Comparison of ENCODE assay signal across 31 mouse cellular contexts in the genomic region with DNA sequence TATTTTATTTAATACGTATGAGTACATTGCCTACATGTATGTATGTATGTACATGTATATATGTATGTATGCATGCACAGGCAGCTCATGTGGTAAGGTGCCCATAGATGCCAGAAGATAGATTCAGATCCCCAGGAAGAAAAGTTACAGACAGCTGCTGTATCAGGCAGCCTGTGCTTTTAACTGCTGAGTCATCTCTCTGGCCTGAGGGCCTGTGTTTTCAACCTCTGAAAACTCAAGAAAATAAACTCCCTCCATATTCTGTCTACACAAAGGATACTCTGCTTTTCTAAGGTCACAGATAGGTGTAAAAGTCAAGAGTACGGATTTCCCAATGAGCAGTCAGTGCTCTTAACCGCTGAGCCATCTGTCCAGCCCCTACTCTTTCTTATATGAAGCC. TPM values are rescaled to one million over a fixed set of nuclear protein-coding genes. Genes with fewer than 3 reads are reported as not detected.
DNase-seq lines count a peak whose midpoint lies in the region; ATAC-seq and TF ChIP-seq lines count a peak whose summit lies in the region.
"Had no signal": no experiment of that assay in that cellular context is flagged by ENCODE, and none has a peak within 500 bp of the region (broad histone marks: within the 10 kb centered on the region; RNA-seq: fewer than 3 reads in every experiment).

No protein-coding gene starts in this region.

- intact Hi-C loops in heart, postnatal 25 days (cut with DNase I) = no loop called here

- ATAC-seq in granulocyte monocyte progenitor cell, adult 5-6 weeks (replicated peaks; ENCODE audit: poor library complexity, severe bottlenecking) = no peak
- ATAC-seq: forebrain, embryonic 15.5 days; hindbrain, embryonic 16.5 days; intestine, embryonic 15.5 days had no signal

- H3K9ac ChIP-seq in CH12.LX (ENCODE audit: insufficient read depth, low read depth) (no peak overlapping the region), MEL (ENCODE audit: control insufficient read depth, low read depth, low read length, poor library complexity, severe bottlenecking) (no peak overlapping the region; the same call in 1 of the 2 replicates)
- H3K9ac ChIP-seq: embryonic facial prominence, embryonic 12.5 days; embryonic facial prominence, embryonic 15.5 days; forebrain, embryonic 12.5 days; forebrain, embryonic 15.5 days; heart, embryonic 12.5 days; heart, embryonic 15.5 days; hindbrain, embryonic 13.5 days; intestine, embryonic 15.5 days had no signal

- H3K36me3 ChIP-seq in CH12.LX (replicated peaks in 1 of 2; ENCODE audit: control insufficient read depth in 1 of 2, insufficient read depth in 1 of 2, low read length in 1 of 2) (peaks cover 70 to 91% of the 10 kb centered on the region in 2 experiments), MEL (ENCODE audit: control insufficient read depth in 1 of 2, insufficient read depth in 2 of 2, low read length in 2 of 2) (peaks cover 16 to 53% of the 10 kb centered on the region in 2 experiments)

- in situ Hi-C loops in CH12.LX (cut with MboI; ENCODE audit: low pct_ligation_motif_present, low pct_unique_long_range_greater_than_20kb, low sequenced_read_pairs) = no loop called here

- H3K27me3 ChIP-seq in CH12.LX (replicated peaks) = no peaks in the 10 kb centered on the region
- no peaks in the 10 kb centered on the region for H3K27me3 ChIP-seq in MEL (ENCODE audit: control insufficient read depth in 1 of 2, insufficient read depth in 2 of 2, low read length in 2 of 2)
- H3K27me3 ChIP-seq: embryonic facial prominence, embryonic 12.5 days; embryonic facial prominence, embryonic 15.5 days; forebrain, embryonic 12.5 days; forebrain, embryonic 15.5 days; heart, embryonic 12.5 days; heart, embryonic 15.5 days; hindbrain, embryonic 13.5 days; intestine, embryonic 15.5 days had no signal

- DNase-seq in 3T3-L1 (ENCODE audit: low read depth, low spot score) (peak; percentile 56), CH12.LX (ENCODE audit: extremely low read depth) (no peak), MEL (ENCODE audit: low read depth, low spot score) (peak; percentile 34)
- DNase-seq in heart, postnatal 25 days (ENCODE audit: low spot score) = no peak
- no peak for DNase-seq in heart, postnatal 4 days
- DNase-seq: adrenal gland, adult 2 months; adrenal gland, postnatal 14 days; cerebellum, adult 11 months; cerebellum, adult 2 months; cerebellum, adult 9-11 months; cerebellum, postnatal 25 days; gastrocnemius, postnatal 10 days; gastrocnemius, postnatal 36 days; heart, adult 11 months; heart, postnatal 10 days; kidney, adult 11 months had no signal

- TF ChIP-seq POLR2A in CH12.LX (IDR thresholded peaks at IDR 0.05; ENCODE audit: low read depth, low read length) (no peak), MEL (IDR thresholded peaks at IDR 0.05; ENCODE audit: control insufficient read depth in 1 of 2, insufficient read depth in 1 of 2, low read depth in 1 of 2, low read length in 2 of 2, poor library complexity in 1 of 2) (no peak)

- H3K4me3 ChIP-seq in CH12.LX (replicated peaks in 1 of 3; ENCODE audit: low read depth in 2 of 3, low read length in 2 of 3, poor library complexity in 1 of 3) (no peak overlapping the region), MEL (ENCODE audit: control insufficient read depth in 1 of 2, insufficient read depth in 1 of 2, low read depth in 2 of 2, low read length in 2 of 2) (no peak overlapping the region)
- H3K4me3 ChIP-seq: embryonic facial prominence, embryonic 12.5 days; embryonic facial prominence, embryonic 15.5 days; erythroblast, embryonic 14.5 days; forebrain, embryonic 12.5 days; forebrain, embryonic 15.5 days; heart, embryonic 12.5 days; heart, embryonic 15.5 days; hindbrain, embryonic 13.5 days; intestine, embryonic 15.5 days had no signal

- TF ChIP-seq EP300 in CH12.LX (IDR thresholded peaks at IDR 0.05; ENCODE audit: low read length) = no peak
- no peak for TF ChIP-seq EP300 in MEL (IDR thresholded peaks at IDR 0.05; ENCODE audit: low read depth in 1 of 2, low read length in 2 of 2)

- H3K9me3 ChIP-seq in CH12.LX (replicated peaks; ENCODE audit: low read length) (no peaks in the 10 kb centered on the region), MEL (replicated peaks; ENCODE audit: insufficient read depth, low read length) (no peaks in the 10 kb centered on the region)
- H3K9me3 ChIP-seq: embryonic facial prominence, embryonic 12.5 days; embryonic facial prominence, embryonic 15.5 days; forebrain, embryonic 12.5 days; forebrain, embryonic 15.5 days; heart, embryonic 12.5 days; heart, embryonic 15.5 days; hindbrain, embryonic 13.5 days; intestine, embryonic 15.5 days had no signal

- TF ChIP-seq CTCF in CH12.LX (conservative IDR thresholded peaks at IDR 0.05 in 1 of 2, IDR thresholded peaks at IDR 0.05 in 1 of 2; ENCODE audit: low read depth in 2 of 2, low read length in 2 of 2) (no peak), MEL (IDR thresholded peaks at IDR 0.05 in 2 of 3, conservative IDR thresholded peaks at IDR 0.05 in 1 of 3; ENCODE audit: control insufficient read depth in 1 of 3, insufficient read depth in 1 of 3, low read depth in 2 of 3, low read length in 3 of 3, poor library complexity in 1 of 3, severe bottlenecking in 1 of 3) (no peak)

- dilution Hi-C loops in CH12.LX (cut with MboI; ENCODE audit: extremely low pct_ligation_motif_present, extremely low pct_unique_long_range_greater_than_20kb, low sequenced_read_pairs) = no loop called here

- H3K4me2 ChIP-seq in CH12.LX (ENCODE audit: insufficient read depth, low read depth, poor library complexity, severe bottlenecking) = no peak overlapping the region
- H3K4me2 ChIP-seq: embryonic facial prominence, embryonic 12.5 days; embryonic facial prominence, embryonic 15.5 days; forebrain, embryonic 12.5 days; forebrain, embryonic 15.5 days; heart, embryonic 12.5 days; heart, embryonic 15.5 days; hindbrain, embryonic 13.5 days; intestine, embryonic 15.5 days had no signal

- H3K79me2 ChIP-seq in CH12.LX (replicated peaks; ENCODE audit: control insufficient read depth, extremely low read depth, insufficient read depth, poor library complexity, severe bottlenecking) (peaks cover 30% of the 10 kb centered on the region), MEL (ENCODE audit: control insufficient read depth, insufficient read depth, low read length, poor library complexity) (no peaks in the 10 kb centered on the region)

- H3K27ac ChIP-seq in CH12.LX (ENCODE audit: insufficient read depth, low read depth) (0 out of 2 replicates have a peak overlapping the region, but pooled peaks have one; percentile 6), MEL (ENCODE audit: control insufficient read depth, low read depth, low read length) (no peak overlapping the region)
- H3K27ac ChIP-seq: embryonic facial prominence, embryonic 12.5 days; embryonic facial prominence, embryonic 15.5 days; forebrain, embryonic 12.5 days; forebrain, embryonic 15.5 days; heart, embryonic 15.5 days; hindbrain, embryonic 13.5 days; intestine, embryonic 15.5 days had no signal

- TF ChIP-seq RAD21 in CH12.LX (IDR thresholded peaks at IDR 0.05; ENCODE audit: low read depth, low read length) (no peak), MEL (IDR thresholded peaks at IDR 0.05; ENCODE audit: low read depth, low read length) (no peak)

- H3K4me1 ChIP-seq in CH12.LX (ENCODE audit: control insufficient read depth in 1 of 2, insufficient read depth in 2 of 2) (peaks cover 6 to 58% of the 10 kb centered on the region in 2 experiments; a peak in 3 of 4 replicates), MEL (ENCODE audit: control insufficient read depth in 1 of 2, insufficient read depth in 2 of 2, low read length in 2 of 2) (peaks cover 5 to 9% of the 10 kb centered on the region in 2 experiments; a peak in 3 of 4 replicates)
- H3K4me1 ChIP-seq: embryonic facial prominence, embryonic 12.5 days; embryonic facial prominence, embryonic 15.5 days; forebrain, embryonic 12.5 days; forebrain, embryonic 15.5 days; heart, embryonic 15.5 days; hindbrain, embryonic 13.5 days; intestine, embryonic 15.5 days had no signal

RNA-seq across cellular contexts. Expression of a gene that starts 14.3 kb away (rescaled TPM):
- total RNA-seq in CH12.LX (2012; rRNA removed) (51.3 and 60.4 TPM in 2 replicates), CH12.LX (2014; rRNA removed) (62.1 and 64.2 TPM in 2 replicates), MEL (2012; rRNA removed) (55.3 and 56.8 TPM in 2 replicates)
- polyA plus RNA-seq in CH12.LX (2012; ENCODE audit: insufficient read length, low read depth) (66.0 and 67.8 TPM in 2 replicates), MEL (2012; ENCODE audit: insufficient read depth in 1 of 2, insufficient read length in 2 of 2, low read depth in 1 of 2, low replicate concordance in 2 of 2, missing spikeins in 1 of 2) (10 to 100 TPM in 1 of 2 experiments, not detected in 1; 58.5 TPM)
- total RNA-seq in heart, postnatal 25 days (2021) = 10 to 100 TPM; 29.0 to 32.2 TPM
- 29.1 and 34.1 TPM in 2 replicates for total RNA-seq in granulocyte monocyte progenitor cell, adult 5-6 weeks (2014; fragmentation: Nextera tagmentation)
- 17.2 and 20.8 TPM in 2 replicates for total RNA-seq in granulocyte monocyte progenitor cell, adult 5-6 weeks (2017)
- total RNA-seq in heart, postnatal 4 days (2021) = 10 to 100 TPM; 47.4 to 48.3 TPM

RNA-seq across cellular contexts. Expression of a gene that starts 16.2 kb away (rescaled TPM):
- total RNA-seq in CH12.LX (2012; rRNA removed) (113 and 133 TPM in 2 replicates), CH12.LX (2014; rRNA removed) (66.9 and 70.8 TPM in 2 replicates), MEL (2012; rRNA removed) (135 and 137 TPM in 2 replicates)
- polyA plus RNA-seq in CH12.LX (2012; ENCODE audit: insufficient read length, low read depth) (199 and 208 TPM in 2 replicates), MEL (2012; ENCODE audit: insufficient read depth in 1 of 2, insufficient read length in 2 of 2, low read depth in 1 of 2, low replicate concordance in 2 of 2, missing spikeins in 1 of 2) (100 to 1,000 TPM in 1 of 2 experiments, not detected in 1; 183 TPM)
- 10 to 100 TPM; 45.7 to 46.9 TPM for total RNA-seq in heart, postnatal 25 days (2021)
- 88.7 and 94.9 TPM in 2 replicates for total RNA-seq in granulocyte monocyte progenitor cell, adult 5-6 weeks (2014; fragmentation: Nextera tagmentation)
- total RNA-seq in granulocyte monocyte progenitor cell, adult 5-6 weeks (2017) = 37.0 and 44.1 TPM in 2 replicates
- 10 to 100 TPM; 60.9 to 62.7 TPM for total RNA-seq in heart, postnatal 4 days (2021)

RNA-seq across cellular contexts. Expression of a gene that starts 24.6 kb away (rescaled TPM):
- total RNA-seq in CH12.LX (2012; rRNA removed) (851 and 995 TPM in 2 replicates), CH12.LX (2014; rRNA removed) (669 and 778 TPM in 2 replicates), MEL (2012; rRNA removed) (1,306 and 1,519 TPM in 2 replicates)
- polyA plus RNA-seq in CH12.LX (2012; ENCODE audit: insufficient read length, low read depth) (788 and 969 TPM in 2 replicates), MEL (2012; ENCODE audit: insufficient read depth in 1 of 2, insufficient read length in 2 of 2, low read depth in 1 of 2, low replicate concordance in 2 of 2, missing spikeins in 1 of 2) (1,000 to 10,000 TPM in 1 of 2 experiments, not detected in 1; 1,694 TPM)
- 1,000 to 10,000 TPM; 3,505 to 3,833 TPM for total RNA-seq in heart, postnatal 25 days (2021)
- total RNA-seq in granulocyte monocyte progenitor cell, adult 5-6 weeks (2014; fragmentation: Nextera tagmentation) = 618 and 720 TPM in 2 replicates
- 72.3 and 102 TPM in 2 replicates for total RNA-seq in granulocyte monocyte progenitor cell, adult 5-6 weeks (2017)
- 1,000 to 10,000 TPM; 2,269 to 2,363 TPM for total RNA-seq in heart, postnatal 4 days (2021)

RNA-seq across cellular contexts. Expression of a gene that starts 26.5 kb away (rescaled TPM):
- total RNA-seq in CH12.LX (2012; rRNA removed) (not detected in 2 replicates), CH12.LX (2014; rRNA removed) (not detected in 2 replicates), MEL (2012; rRNA removed) (3.8 and 5.0 TPM in 2 replicates)
- polyA plus RNA-seq in CH12.LX (2012; ENCODE audit: insufficient read length, low read depth) (not detected in 2 replicates), MEL (2012; ENCODE audit: insufficient read depth in 1 of 2, insufficient read length in 2 of 2, low read depth in 1 of 2, low replicate concordance in 2 of 2, missing spikeins in 1 of 2) (1 to 10 TPM in 1 of 2 experiments, not detected in 1; 7.0 TPM)
- total RNA-seq in heart, postnatal 25 days (2021) = not detected
- not detected in 2 replicates for total RNA-seq in granulocyte monocyte progenitor cell, adult 5-6 weeks (2014; fragmentation: Nextera tagmentation)
- total RNA-seq in granulocyte monocyte progenitor cell, adult 5-6 weeks (2017) = not detected in 2 replicates
- total RNA-seq in heart, postnatal 4 days (2021) = not detected
- total RNA-seq: adrenal gland, adult 2 months; adrenal gland, postnatal 14 days; adrenal gland, postnatal 4 days; common myeloid progenitor, adult 5-6 weeks; gastrocnemius, adult 18-20 months; gastrocnemius, postnatal 10 days; gastrocnemius, postnatal 36 days; heart, postnatal 10 days; hematopoietic stem cell, adult 5-6 weeks had no signal
- polyA plus RNA-seq: adrenal gland, adult 2 months; cerebellum, adult 2 months; embryonic facial prominence, embryonic 12.5 days; embryonic facial prominence, embryonic 15.5 days; erythroblast, embryonic 14.5 days; forebrain, embryonic 12.5 days; forebrain, embryonic 15.5 days; heart, embryonic 12.5 days; heart, embryonic 15.5 days; hindbrain, embryonic 13.5 days; hindbrain, embryonic 16.5 days had no signal

RNA-seq across cellular contexts. Expression of a gene that starts 45.1 kb away (rescaled TPM):
- total RNA-seq in CH12.LX (2012; rRNA removed) (under 0.01 TPM in 1 of 2 replicates, not detected in the other), CH12.LX (2014; rRNA removed) (not detected in 2 replicates), MEL (2012; rRNA removed) (0.03 and 0.15 TPM in 2 replicates)
- polyA plus RNA-seq in CH12.LX (2012; ENCODE audit: insufficient read length, low read depth) (not detected in 2 replicates), MEL (2012; ENCODE audit: insufficient read depth in 1 of 2, insufficient read length in 2 of 2, low read depth in 1 of 2, low replicate concordance in 2 of 2, missing spikeins in 1 of 2) (not detected)
- under 1 TPM; 0.23 to 0.25 TPM for total RNA-seq in heart, postnatal 25 days (2021)
- not detected in 2 replicates for total RNA-seq in granulocyte monocyte progenitor cell, adult 5-6 weeks (2014; fragmentation: Nextera tagmentation)
- total RNA-seq in granulocyte monocyte progenitor cell, adult 5-6 weeks (2017) = under 0.01 TPM in 1 of 2 replicates, not detected in the other
- total RNA-seq in heart, postnatal 4 days (2021) = 10 to 100 TPM in 1 of 2 experiments, 1 to 10 TPM in 1; 6.3 to 10.6 TPM
- total RNA-seq: common myeloid progenitor, adult 5-6 weeks; gastrocnemius, adult 18-20 months; gastrocnemius, postnatal 36 days; hematopoietic stem cell, adult 5-6 weeks had no signal
- polyA plus RNA-seq: cerebellum, adult 2 months had no signal

Comparison
In these comparisons a context has a peak if more than half of its experiments do, and no peak if none do; other contexts are left out.
1. DNase-seq: peak in 3T3-L1 (single experiment) and MEL (single experiment); none in CH12.LX (single experiment), heart, postnatal 25 days (single experiment) and heart, postnatal 4 days (single experiment).